ENCODE assay signal across 21 mouse cellular contexts in genomic region chr4:97793931-97794330, GRCm38 (mm10). TPM values are rescaled to one million over a fixed set of nuclear protein-coding genes. Genes with fewer than 3 reads are reported as not detected.
DNase-seq lines count a peak whose midpoint lies in the region; ATAC-seq and TF ChIP-seq lines count a peak whose summit lies in the region.
"Had no signal": no experiment of that assay in that cellular context is flagged by ENCODE, and none has a peak within 500 bp of the region (broad histone marks: within the 10 kb centered on the region; RNA-seq: fewer than 3 reads in every experiment).

No protein-coding gene starts in this region.

- peak overlapping the region; percentile 16 for H3K9ac ChIP-seq in heart, adult 2 months (ENCODE audit: low read depth, low read length)
- no peak overlapping the region for H3K9ac ChIP-seq in heart, embryonic 11.5 days (ENCODE audit: low read depth, low read length)
- no peak overlapping the region for H3K9ac ChIP-seq in hindbrain, postnatal 0 days (replicated peaks; ENCODE audit: low read length)
- H3K9ac ChIP-seq in midbrain, embryonic 11.5 days (ENCODE audit: low read length) = no peak overlapping the region
- H3K9ac ChIP-seq in midbrain, embryonic 13.5 days (replicated peaks) = no peak overlapping the region
- H3K9ac ChIP-seq: embryonic facial prominence, embryonic 13.5 days; forebrain, embryonic 13.5 days; heart, embryonic 15.5 days had no signal

- no peak overlapping the region for H3K4me2 ChIP-seq in heart, embryonic 11.5 days
- peak overlapping the region; percentile 22 for H3K4me2 ChIP-seq in hindbrain, postnatal 0 days (ENCODE audit: low read depth, low read length)
- H3K4me2 ChIP-seq in midbrain, embryonic 11.5 days = no peak overlapping the region
- H3K4me2 ChIP-seq in midbrain, embryonic 13.5 days (replicated peaks) = no peak overlapping the region
- H3K4me2 ChIP-seq: embryonic facial prominence, embryonic 13.5 days; forebrain, embryonic 13.5 days; heart, embryonic 15.5 days had no signal

- H3K79me2 ChIP-seq in heart, adult 2 months (replicated peaks; ENCODE audit: control insufficient read depth, insufficient read depth, low read length) = peaks cover 10% of the 10 kb centered on the region

- no peak for TF ChIP-seq POLR2A in heart, adult 2 months (IDR thresholded peaks at IDR 0.05; ENCODE audit: insufficient read depth, low read depth, low read length)

- ATAC-seq in heart, embryonic 11.5 days (replicated peaks; ENCODE audit: insufficient number of reproducible peaks, low FRiP score, low TSS enrichment) = no peak
- no peak for ATAC-seq in hindbrain, postnatal 0 days
- ATAC-seq in midbrain, embryonic 11.5 days (ENCODE audit: low FRiP score) = no peak
- ATAC-seq in midbrain, embryonic 13.5 days = no peak
- ATAC-seq: forebrain, embryonic 13.5 days; hindbrain, embryonic 16.5 days had no signal

- H3K36me3 ChIP-seq in heart, adult 2 months (ENCODE audit: control insufficient read depth, insufficient read depth, low read length) = peaks cover 48% of the 10 kb centered on the region
- peaks cover 6% of the 10 kb centered on the region; the same call in 1 of the 2 replicates for H3K36me3 ChIP-seq in heart, embryonic 11.5 days (ENCODE audit: control insufficient read depth, insufficient read depth, low read length)
- no peaks in the 10 kb centered on the region for H3K36me3 ChIP-seq in hindbrain, postnatal 0 days (ENCODE audit: insufficient read depth, low read length)
- H3K36me3 ChIP-seq in hindbrain, embryonic 10.5 days = 0 out of 2 replicates have a peak, but pooled peaks cover 4% of the 10 kb centered on the region
- no peaks in the 10 kb centered on the region for H3K36me3 ChIP-seq in midbrain, embryonic 11.5 days (ENCODE audit: control insufficient read depth, insufficient read depth, low read length)
- H3K36me3 ChIP-seq in midbrain, embryonic 13.5 days = no peaks in the 10 kb centered on the region
- H3K36me3 ChIP-seq: embryonic facial prominence, embryonic 13.5 days; heart, embryonic 15.5 days had no signal

- H3K27ac ChIP-seq in heart, adult 2 months = peak overlapping the region; percentile 15
- H3K27ac ChIP-seq in heart, embryonic 11.5 days (ENCODE audit: low read depth, low read length) = no peak overlapping the region
- peak overlapping the region; percentile 45; the same call in 1 of the 2 replicates for H3K27ac ChIP-seq in hindbrain, postnatal 0 days
- H3K27ac ChIP-seq in hindbrain, embryonic 10.5 days = no peak overlapping the region; the same call in 1 of the 2 replicates
- no peak overlapping the region for H3K27ac ChIP-seq in midbrain, embryonic 11.5 days (ENCODE audit: low read depth, low read length)
- H3K27ac ChIP-seq in midbrain, embryonic 13.5 days = no peak overlapping the region
- H3K27ac ChIP-seq: embryonic facial prominence, embryonic 13.5 days; forebrain, embryonic 13.5 days; heart, embryonic 15.5 days had no signal

- intact Hi-C loops in heart, adult 2 months (cut with DNase I) = loop anchor here (2.0 kb wide), 1 partner anchor 15 kb away; the partner anchor contains the start of gene E130114P18Rik

- H3K4me1 ChIP-seq in heart, adult 2 months (ENCODE audit: control insufficient read depth, insufficient read depth, low read length) = peaks cover 12% of the 10 kb centered on the region
- H3K4me1 ChIP-seq in heart, embryonic 11.5 days (ENCODE audit: control insufficient read depth, insufficient read depth, low read length) = peaks cover 7% of the 10 kb centered on the region; the same call in 1 of the 2 replicates
- peaks cover under 1% of the 10 kb centered on the region; the same call in 1 of the 2 replicates for H3K4me1 ChIP-seq in hindbrain, postnatal 0 days (ENCODE audit: insufficient read depth, low read length)
- H3K4me1 ChIP-seq in hindbrain, embryonic 10.5 days (replicated peaks) = peaks cover 6% of the 10 kb centered on the region
- H3K4me1 ChIP-seq in midbrain, embryonic 11.5 days (ENCODE audit: control insufficient read depth, insufficient read depth, low read length) = no peaks in the 10 kb centered on the region
- peaks cover 28% of the 10 kb centered on the region for H3K4me1 ChIP-seq in midbrain, embryonic 13.5 days (replicated peaks)

- peak; percentile 28 for DNase-seq in cerebellum, adult 9-10 months
- no peak for DNase-seq in cerebellum, adult 18-20 months
- peak in 1 of 2 experiments; percentile 30 for DNase-seq in heart, adult 2 months
- DNase-seq in hindbrain, postnatal 0 days (ENCODE audit: low spot score) = no peak
- DNase-seq in hindbrain, embryonic 10.5 days (ENCODE audit: low spot score) = no peak
- peak; percentile 71 for DNase-seq in midbrain, embryonic 11.5 days (ENCODE audit: low spot score, missing footprints)
- DNase-seq: adrenal gland, postnatal 10 days; cerebellum, adult 11-12 months; cerebellum, postnatal 14 days; gastrocnemius, postnatal 14 days; kidney, adult 11 months; kidney, adult 9 months had no signal

- no peak overlapping the region for H3K4me3 ChIP-seq in heart, adult 2 months
- H3K4me3 ChIP-seq in heart, embryonic 11.5 days (ENCODE audit: low read depth, low read length) = no peak overlapping the region
- H3K4me3 ChIP-seq in hindbrain, postnatal 0 days (ENCODE audit: low read length) = no peak overlapping the region
- H3K4me3 ChIP-seq in hindbrain, embryonic 10.5 days = no peak overlapping the region
- no peak overlapping the region for H3K4me3 ChIP-seq in midbrain, embryonic 11.5 days (ENCODE audit: low read depth, low read length)
- H3K4me3 ChIP-seq in midbrain, embryonic 13.5 days (replicated peaks) = no peak overlapping the region
- H3K4me3 ChIP-seq: embryonic facial prominence, embryonic 13.5 days; forebrain, embryonic 13.5 days; heart, embryonic 15.5 days had no signal

- no peaks in the 10 kb centered on the region for H3K9me3 ChIP-seq in heart, embryonic 11.5 days (replicated peaks; ENCODE audit: control insufficient read depth, low read length)
- no peaks in the 10 kb centered on the region for H3K9me3 ChIP-seq in hindbrain, postnatal 0 days (ENCODE audit: low read length)
- H3K9me3 ChIP-seq in hindbrain, embryonic 10.5 days = no peaks in the 10 kb centered on the region
- no peaks in the 10 kb centered on the region for H3K9me3 ChIP-seq in midbrain, embryonic 11.5 days (ENCODE audit: control insufficient read depth, low read length)
- H3K9me3 ChIP-seq in midbrain, embryonic 13.5 days = no peaks in the 10 kb centered on the region
- H3K9me3 ChIP-seq: embryonic facial prominence, embryonic 13.5 days; forebrain, embryonic 13.5 days; heart, embryonic 15.5 days had no signal

- H3K27me3 ChIP-seq in heart, adult 2 months (ENCODE audit: control insufficient read depth, insufficient read depth, low read length) = no peaks in the 10 kb centered on the region
- no peaks in the 10 kb centered on the region for H3K27me3 ChIP-seq in heart, embryonic 11.5 days (ENCODE audit: control insufficient read depth, insufficient read depth, low read length)
- H3K27me3 ChIP-seq in hindbrain, postnatal 0 days (ENCODE audit: insufficient read depth, low read length) = no peaks in the 10 kb centered on the region
- H3K27me3 ChIP-seq in hindbrain, embryonic 10.5 days (ENCODE audit: insufficient read depth, poor library complexity, severe bottlenecking) = peaks cover 31% of the 10 kb centered on the region
- H3K27me3 ChIP-seq in midbrain, embryonic 11.5 days (ENCODE audit: control insufficient read depth, insufficient read depth, low read length) = peaks cover 5% of the 10 kb centered on the region
- H3K27me3 ChIP-seq in midbrain, embryonic 13.5 days = peaks cover 14% of the 10 kb centered on the region
- H3K27me3 ChIP-seq: embryonic facial prominence, embryonic 13.5 days; forebrain, embryonic 13.5 days; heart, embryonic 15.5 days had no signal

- WGBS in heart, adult 2 months = 75% methylated on average over 10 of the region's 10 CpGs
- 88% methylated on average over 10 of the region's 10 CpGs for WGBS in heart, embryonic 11.5 days (ENCODE audit: insufficient replicate concordance)
- WGBS in hindbrain, postnatal 0 days = 62% methylated on average over 10 of the region's 10 CpGs
- WGBS in hindbrain, embryonic 10.5 days = 75% methylated on average over 10 of the region's 10 CpGs
- 77% methylated on average over 10 of the region's 10 CpGs for WGBS in midbrain, embryonic 11.5 days
- 79% methylated on average over 10 of the region's 10 CpGs for WGBS in midbrain, embryonic 13.5 days

- no peak for TF ChIP-seq CTCF in heart, adult 2 months (IDR thresholded peaks at IDR 0.05)
- TF ChIP-seq CTCF in hindbrain, postnatal 0 days (IDR thresholded peaks at IDR 0.05; ENCODE audit: low read depth) = no peak

- 0 out of 2 replicates have a peak, but pooled peaks have one; percentile 45 for TF ChIP-seq EP300 in heart, adult 2 months (IDR thresholded peaks at IDR 0.05; ENCODE audit: insufficient read depth, low read depth, low read length)

RNA-seq across cellular contexts. Expression of gene E130114P18Rik, which starts 16.1 kb away (rescaled TPM):
- not detected for total RNA-seq in heart, adult 2 months (2021)
- polyA plus RNA-seq in heart, adult 2 months (2012; rRNA removed) = 0.15 TPM in 1 of 2 replicates, not detected in the other
- polyA plus RNA-seq in heart, embryonic 11.5 days (2014; fragmentation: Nextera tagmentation; extraction: Ambion mirVana) = 0.72 and 0.73 TPM in 2 replicates
- 17.1 and 22.3 TPM in 2 replicates for total RNA-seq in hindbrain, postnatal 0 days (2014; rRNA removed)
- 31.6 and 37.8 TPM in 2 replicates for polyA plus RNA-seq in hindbrain, postnatal 0 days (2015; fragmentation: Nextera tagmentation; extraction: Ambion mirVana)
- 12.7 and 18.4 TPM in 2 replicates for polyA plus RNA-seq in hindbrain, embryonic 10.5 days (2016; fragmentation: Nextera tagmentation; extraction: Ambion mirVana)
- polyA plus RNA-seq in midbrain, embryonic 11.5 days (2014; fragmentation: Nextera tagmentation; extraction: Ambion mirVana) = 6.5 and 7.7 TPM in 2 replicates
- 22.5 and 24.4 TPM in 2 replicates for polyA plus RNA-seq in midbrain, embryonic 13.5 days (2015; fragmentation: Nextera tagmentation; extraction: Ambion mirVana)
- total RNA-seq: heart, postnatal 25 days; MEL had no signal
- polyA plus RNA-seq: C2C12 had no signal

RNA-seq across cellular contexts. Expression of gene Nfia, which starts 21.4 kb away (rescaled TPM):
- 100 to 1,000 TPM; 126 to 128 TPM for total RNA-seq in heart, adult 2 months (2021)
- polyA plus RNA-seq in heart, adult 2 months (2012; rRNA removed) = 70.3 and 75.6 TPM in 2 replicates
- 27.5 and 33.7 TPM in 2 replicates for polyA plus RNA-seq in heart, embryonic 11.5 days (2014; fragmentation: Nextera tagmentation; extraction: Ambion mirVana)
- 73.5 and 97.2 TPM in 2 replicates for total RNA-seq in hindbrain, postnatal 0 days (2014; rRNA removed)
- polyA plus RNA-seq in hindbrain, postnatal 0 days (2015; fragmentation: Nextera tagmentation; extraction: Ambion mirVana) = 71.0 and 76.8 TPM in 2 replicates
- 10.9 and 17.5 TPM in 2 replicates for polyA plus RNA-seq in hindbrain, embryonic 10.5 days (2016; fragmentation: Nextera tagmentation; extraction: Ambion mirVana)
- polyA plus RNA-seq in midbrain, embryonic 11.5 days (2014; fragmentation: Nextera tagmentation; extraction: Ambion mirVana) = 14.1 and 15.8 TPM in 2 replicates
- 31.7 and 36.2 TPM in 2 replicates for polyA plus RNA-seq in midbrain, embryonic 13.5 days (2015; fragmentation: Nextera tagmentation; extraction: Ambion mirVana)

Comparison
In these comparisons a context has a peak if more than half of its experiments do, and no peak if none do; other contexts are left out.
1. DNase-seq: peak in cerebellum, adult 9-10 months (single experiment) and midbrain, embryonic 11.5 days (single experiment); none in cerebellum, adult 18-20 months (0 of 2), hindbrain, postnatal 0 days (single experiment) and hindbrain, embryonic 10.5 days (single experiment).
2. H3K27ac ChIP-seq: peak in heart, adult 2 months (single experiment) and hindbrain, postnatal 0 days (single experiment); none in heart, embryonic 11.5 days (single experiment), hindbrain, embryonic 10.5 days (single experiment), midbrain, embryonic 11.5 days (single experiment) and midbrain, embryonic 13.5 days (single experiment).